Mouse (Mus musculus) duodenum, adult 2 months (tissue): ENCODE results near the gene Gm2042. TPM values are rescaled to one million over a fixed set of nuclear protein-coding genes. Genes with fewer than 3 reads are reported as not detected.

Source experiments
- polyA plus RNA-seq: library from polyadenylated mRNA; depleted of rRNA; stranded (reverse); fragments of >200 nt; gene quantifications from 2 replicates; pipeline ENCODE4 v1.2.3, GENCODE M21; 2012; ENCODE audit warnings: low replicate concordance; rRNA removed

Gene Gm2042
- not detected in 2 replicates for polyA plus RNA-seq

DNA sequence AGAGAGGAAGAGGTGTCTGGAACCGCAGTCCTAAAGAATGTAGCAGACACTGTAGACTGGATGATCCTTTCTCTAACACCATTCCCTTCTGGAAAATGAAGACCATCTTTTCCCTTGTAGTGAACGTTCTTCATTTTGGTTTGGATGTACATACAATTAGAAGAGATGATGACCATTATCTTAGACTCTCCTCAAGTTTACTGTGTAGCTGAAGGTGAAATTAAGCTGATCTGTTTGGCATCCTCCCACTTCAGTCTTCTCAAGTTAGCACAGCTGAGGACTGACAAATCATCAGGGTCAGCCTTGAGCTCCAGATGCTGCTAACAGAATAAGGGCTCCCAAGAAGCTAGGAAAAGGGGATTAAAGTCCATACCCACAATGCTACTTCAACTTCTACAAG, at the start of gene Gm2042:
Gene Gm2042 (plus strand): TSS at position 301 of the 400 bp plus-strand sequence.

GRCm38 (mm10) chr12:87919721-87920120, 34.2 kb upstream of the Gm2042 start, which contains the start of gene Gm2035:
Gene Gm2035, minus strand, starts transcription at chr12:87919857.

Other genes with a start within 250 kb of the Gm2042 start
- gene Gm21319, start 178.3 kb upstream of the Gm2042 start, polyA plus RNA-seq = not detected in 2 replicates
- gene Gm21936, start 158.6 kb upstream of the Gm2042 start, polyA plus RNA-seq = not detected in 2 replicates
- gene BB287469, start 137.5 kb upstream of the Gm2042 start, polyA plus RNA-seq = not detected in 2 replicates
- not detected in 2 replicates for gene Gm2001, start 111.7 kb upstream of the Gm2042 start, polyA plus RNA-seq
- gene Gm2016, start 80.0 kb upstream of the Gm2042 start, polyA plus RNA-seq = not detected in 2 replicates
- not detected in 2 replicates for gene Gm2022, start 58.7 kb upstream of the Gm2042 start, polyA plus RNA-seq
- gene Gm2035, start 34.2 kb upstream of the Gm2042 start, polyA plus RNA-seq = not detected in 2 replicates
- not detected in 2 replicates for gene Gm2075, start 57.8 kb downstream of the Gm2042 start, polyA plus RNA-seq
- not detected in 2 replicates for gene Gm6803, start 64.7 kb downstream of the Gm2042 start, polyA plus RNA-seq
- not detected in 2 replicates for gene Gm2056, start 72.9 kb downstream of the Gm2042 start, polyA plus RNA-seq
- not detected in 2 replicates for gene Gm16368, start 129.6 kb downstream of the Gm2042 start, polyA plus RNA-seq
- gene Gm10436, start 228.0 kb downstream of the Gm2042 start, polyA plus RNA-seq = not detected in 2 replicates